Mouse (Mus musculus) stomach, postnatal 0 days (tissue): ENCODE results near the gene Ntrk1.

ENCODE experiments used
- CTCF ChIP-seq: IDR thresholded peaks from 2 replicates; pipeline ENCODE4 v1.5.1; 2016; ENCODE audit warnings: antibody characterized with exemption, low read depth, mild to moderate bottlenecking, moderate library complexity
- EP300 ChIP-seq: optimal IDR thresholded peaks from 2 replicates; pipeline ENCODE3; 2016; ENCODE audit warnings: antibody characterized with exemption

- TF ChIP-seq CTCF (no peak), EP300 (no peak)
Measured at GRCm38 (mm10) chr3:87789248-87789647, 5.7 kb downstream of the Ntrk1 start.
